Mouse (Mus musculus): ENCODE data around the gene Zzz3. TPM values are rescaled to one million over a fixed set of nuclear protein-coding genes. Genes with fewer than 3 reads are reported as not detected.

The Zzz3 gene
- polyA plus RNA-seq (2015; fragmentation: Nextera tagmentation; extraction: Ambion mirVana), result 23.4 and 27.5 TPM in 2 replicates

- peak within 1 kb of the TSS; percentile 75 for H3K4me2 ChIP-seq
- H3K9me3 ChIP-seq (replicated peaks), result no peaks in the 10 kb centered on the region
- peak; percentile 93 for ATAC-seq (ENCODE audit: low FRiP score)
- H3K4me3 ChIP-seq (replicated peaks), result peak within 1 kb of the TSS; percentile 81
- no peaks in the 10 kb centered on the region for H3K27me3 ChIP-seq (replicated peaks)
- H3K36me3 ChIP-seq, result no peaks in the 10 kb centered on the region; the same call in 1 of the 2 replicates
- under 1% methylated on average over 92 of the region's 108 CpGs for WGBS
- peaks cover 34% of the 10 kb centered on the region for H3K4me1 ChIP-seq
- peak within 1 kb of the TSS; percentile 90 for H3K9ac ChIP-seq (replicated peaks)
- H3K27ac ChIP-seq (replicated peaks), result peak within 1 kb of the TSS; percentile 100
Observed at GRCm38 (mm10) chr3:152395350-152396277, at the start of gene Zzz3. TSS of gene Zzz3 (plus strand) at chr3:152395473.

- no peaks in the 10 kb centered on the region for H3K9me3 ChIP-seq (replicated peaks)
- ATAC-seq (ENCODE audit: low FRiP score), result peak; percentile 97
- H3K4me3 ChIP-seq (replicated peaks), result peak within 1 kb of the TSS; percentile 69
- H3K4me2 ChIP-seq, result peak within 1 kb of the TSS; percentile 70
- H3K27me3 ChIP-seq (replicated peaks), result no peaks in the 10 kb centered on the region
- H3K9ac ChIP-seq (replicated peaks), result peak within 1 kb of the TSS; percentile 83
- H3K36me3 ChIP-seq, result no peaks in the 10 kb centered on the region
- 9% methylated on average over 29 of the region's 44 CpGs for WGBS
- H3K4me1 ChIP-seq, result peaks cover 32% of the 10 kb centered on the region
- peak within 1 kb of the TSS; percentile 89 for H3K27ac ChIP-seq (replicated peaks)
Observed at GRCm38 (mm10) chr3:152345732-152346632, 49.3 kb upstream of the Zzz3 start, which contains the start of gene Usp33. TSS of gene Usp33 (plus strand) at chr3:152346478.

- Histone ChIP-seq H3K9me3 (replicated peaks) (no peaks in the 10 kb centered on the region), H3K4me3 (replicated peaks) (peak overlapping the region; percentile 69), H3K27ac (replicated peaks) (peak overlapping the region; percentile 89), H3K9ac (replicated peaks) (peak overlapping the region; percentile 83), H3K4me2 (peak overlapping the region; percentile 70), H3K36me3 (no peaks in the 10 kb centered on the region), H3K27me3 (replicated peaks) (no peaks in the 10 kb centered on the region), H3K4me1 (peaks cover 36% of the 10 kb centered on the region)
- under 1% methylated on average over 42 of the region's 54 CpGs for WGBS
- ATAC-seq (ENCODE audit: low FRiP score), result peak; percentile 65
Observed at GRCm38 (mm10) chr3:152346633-152347141, 48.6 kb upstream of the Zzz3 start.

- 48% methylated on average over 3 of the region's 3 CpGs for WGBS
- Histone ChIP-seq H3K4me3 (replicated peaks) (peak overlapping the region; percentile 69), H3K4me2 (peak overlapping the region; percentile 70), H3K9me3 (replicated peaks) (no peaks in the 10 kb centered on the region), H3K27me3 (replicated peaks) (no peaks in the 10 kb centered on the region), H3K4me1 (peaks cover 36% of the 10 kb centered on the region), H3K27ac (replicated peaks) (peak overlapping the region; percentile 89), H3K36me3 (no peaks in the 10 kb centered on the region), H3K9ac (replicated peaks) (peak overlapping the region; percentile 83)
- no peak for ATAC-seq (ENCODE audit: low FRiP score)
Observed at GRCm38 (mm10) chr3:152347227-152347626, 48.0 kb upstream of the Zzz3 start.

- no peaks in the 10 kb centered on the region for H3K36me3 ChIP-seq
- H3K4me2 ChIP-seq, result peak overlapping the region; percentile 70
- ATAC-seq (ENCODE audit: low FRiP score), result no peak
- H3K4me1 ChIP-seq, result peaks cover 42% of the 10 kb centered on the region
- no peaks in the 10 kb centered on the region for H3K27me3 ChIP-seq (replicated peaks)
- H3K9ac ChIP-seq (replicated peaks), result no peak overlapping the region
- WGBS, result 91% methylated on average over 10 of the region's 10 CpGs
- no peak overlapping the region for H3K4me3 ChIP-seq (replicated peaks)
- no peak overlapping the region for H3K27ac ChIP-seq (replicated peaks)
- H3K9me3 ChIP-seq (replicated peaks), result no peaks in the 10 kb centered on the region
Observed at GRCm38 (mm10) chr3:152348011-152348830, 47.1 kb upstream of the Zzz3 start.

GRCm38 (mm10) chr3:152350431-152350830 lies 44.8 kb upstream of the Zzz3 start:
- WGBS, result 83% methylated on average over 3 of the region's 3 CpGs
- no peak for ATAC-seq (ENCODE audit: low FRiP score)
- no peak overlapping the region for H3K27ac ChIP-seq (replicated peaks)
- peaks cover 51% of the 10 kb centered on the region for H3K4me1 ChIP-seq
- H3K4me3 ChIP-seq (replicated peaks), result no peak overlapping the region
- no peaks in the 10 kb centered on the region for H3K27me3 ChIP-seq (replicated peaks)
- no peaks in the 10 kb centered on the region for H3K9me3 ChIP-seq (replicated peaks)
- H3K4me2 ChIP-seq, result no peak overlapping the region
- H3K9ac ChIP-seq (replicated peaks), result no peak overlapping the region
- H3K36me3 ChIP-seq, result no peaks in the 10 kb centered on the region

GRCm38 (mm10) chr3:152350966-152351365 lies 44.3 kb upstream of the Zzz3 start:
- H3K9me3 ChIP-seq (replicated peaks), result no peaks in the 10 kb centered on the region
- no peak overlapping the region for H3K27ac ChIP-seq (replicated peaks)
- H3K9ac ChIP-seq (replicated peaks), result no peak overlapping the region
- 83% methylated on average over 5 of the region's 5 CpGs for WGBS
- ATAC-seq (ENCODE audit: low FRiP score), result no peak
- no peak overlapping the region for H3K4me2 ChIP-seq
- peaks cover 50% of the 10 kb centered on the region for H3K4me1 ChIP-seq
- no peaks in the 10 kb centered on the region for H3K27me3 ChIP-seq (replicated peaks)
- H3K36me3 ChIP-seq, result no peaks in the 10 kb centered on the region
- H3K4me3 ChIP-seq (replicated peaks), result no peak overlapping the region

- Histone ChIP-seq H3K27me3 (replicated peaks) (no peaks in the 10 kb centered on the region), H3K4me1 (peaks cover 49% of the 10 kb centered on the region), H3K9me3 (replicated peaks) (no peaks in the 10 kb centered on the region), H3K4me3 (replicated peaks) (no peak overlapping the region), H3K9ac (replicated peaks) (no peak overlapping the region), H3K36me3 (no peaks in the 10 kb centered on the region), H3K4me2 (no peak overlapping the region), H3K27ac (replicated peaks) (no peak overlapping the region)
- no peak for ATAC-seq (ENCODE audit: low FRiP score)
- WGBS, result 87% methylated on average over 4 of the region's 4 CpGs
Observed at GRCm38 (mm10) chr3:152352289-152352688, 43.0 kb upstream of the Zzz3 start.

- H3K27ac ChIP-seq (replicated peaks), result peak overlapping the region; percentile 37; the same call in 1 of the 2 replicates
- 47% methylated on average over 10 of the region's 10 CpGs for WGBS
- no peak overlapping the region for H3K9ac ChIP-seq (replicated peaks)
- 0 out of 2 replicates have a peak, but pooled peaks cover 1% of the 10 kb centered on the region for H3K36me3 ChIP-seq
- no peak overlapping the region for H3K4me2 ChIP-seq
- H3K27me3 ChIP-seq (replicated peaks), result no peaks in the 10 kb centered on the region
- H3K4me1 ChIP-seq, result peaks cover 38% of the 10 kb centered on the region
- H3K9me3 ChIP-seq (replicated peaks), result no peaks in the 10 kb centered on the region
- no peak overlapping the region for H3K4me3 ChIP-seq (replicated peaks)
- ATAC-seq (ENCODE audit: low FRiP score), result peak; percentile 14
Observed at GRCm38 (mm10) chr3:152353434-152354177, 41.7 kb upstream of the Zzz3 start.

GRCm38 (mm10) chr3:152355361-152355760 lies 39.9 kb upstream of the Zzz3 start:
- Histone ChIP-seq H3K4me2 (no peak overlapping the region), H3K9me3 (replicated peaks) (no peaks in the 10 kb centered on the region), H3K27me3 (replicated peaks) (no peaks in the 10 kb centered on the region), H3K4me3 (replicated peaks) (no peak overlapping the region), H3K27ac (replicated peaks) (no peak overlapping the region; the same call in 1 of the 2 replicates), H3K36me3 (peaks cover 16% of the 10 kb centered on the region), H3K4me1 (peaks cover 30% of the 10 kb centered on the region), H3K9ac (replicated peaks) (no peak overlapping the region)
- no peak for ATAC-seq (ENCODE audit: low FRiP score)
- WGBS, result 56% methylated on average over 5 of the region's 5 CpGs
